In genomic region chrX:73061528-73061927, GRCm38 (mm10) we compare ENCODE assay signal across 1 mouse cellular context.
A peak's percentile ranks its signal among the peaks of the same experiment; 100 is the strongest.
TF ChIP-seq lines count a peak whose summit lies in the region.

No protein-coding gene starts in this region.

TF ChIP-seq in MEL, 35 proteins besides CTCF, POLR2A, EP300 and RAD21 (continued from another document):
- TF ChIP-seq GATA1 (IDR thresholded peaks at IDR 0.05; ENCODE audit: low read depth, low read length) (no peak), TCF12 (IDR thresholded peaks at IDR 0.05; ENCODE audit: low read depth, low read length) (peak; percentile 33; the same call in 1 of the 2 replicates), UBTF (IDR thresholded peaks at IDR 0.05; ENCODE audit: borderline replicate concordance, insufficient read depth, low read depth, low read length) (no peak), USF2 (IDR thresholded peaks at IDR 0.05; ENCODE audit: borderline replicate concordance in 1 of 2, insufficient read depth in 1 of 2, low read depth in 1 of 2, low read length in 2 of 2) (no peak), ZNF384 (IDR thresholded peaks at IDR 0.05; ENCODE audit: low read depth, low read length) (0 out of 2 replicates have a peak, but pooled peaks have one; percentile 7), NELFE (IDR thresholded peaks at IDR 0.05; ENCODE audit: low read depth, low read length) (no peak), GABPA (IDR thresholded peaks at IDR 0.05; ENCODE audit: low read depth, low read length) (no peak), MYC (IDR thresholded peaks at IDR 0.05; ENCODE audit: low read depth, low read length) (no peak), JUND (IDR thresholded peaks at IDR 0.05; ENCODE audit: low read depth, low read length) (no peak), MAX (IDR thresholded peaks at IDR 0.05; ENCODE audit: low read length) (no peak), RCOR1 (IDR thresholded peaks at IDR 0.05; ENCODE audit: low read depth, low read length) (peak; percentile 61; the same call in 1 of the 2 replicates)
